25 mouse cellular contexts compared by ENCODE assay signal in genomic region chr6:116260481-116260880, GRCm38 (mm10).
"Had no signal": no experiment of that assay in that cellular context is flagged by ENCODE, and none has a peak within 500 bp of the region (broad histone marks: within the 10 kb centered on the region; RNA-seq: fewer than 3 reads in every experiment).

No protein-coding gene starts in this region.

- DNase-seq: gastrocnemius, adult 2 months; gastrocnemius, postnatal 10 days; gastrocnemius, postnatal 25 days; heart, adult 2 months; heart, postnatal 10 days; heart, postnatal 4 days; kidney, adult 11 months; kidney, adult 2 months; kidney, adult 9 months; kidney, postnatal 14 days; kidney, postnatal 36 days; layer of hippocampus, adult 9-11 months; layer of hippocampus, postnatal 36 days; left cerebral cortex, postnatal 4 days had no signal

- H3K27me3 ChIP-seq: hindbrain, embryonic 13.5 days; hindbrain, embryonic 15.5 days; kidney, embryonic 15.5 days; limb, embryonic 13.5 days; limb, embryonic 15.5 days had no signal

- H3K4me2 ChIP-seq: heart, embryonic 11.5 days; hindbrain, embryonic 13.5 days; hindbrain, embryonic 15.5 days; kidney, embryonic 15.5 days; limb, embryonic 13.5 days; limb, embryonic 15.5 days had no signal

- H3K9me3 ChIP-seq: hindbrain, embryonic 10.5 days; hindbrain, embryonic 13.5 days; hindbrain, embryonic 15.5 days; kidney, embryonic 15.5 days; limb, embryonic 13.5 days; limb, embryonic 15.5 days had no signal

- H3K4me1 ChIP-seq: kidney, embryonic 15.5 days; limb, embryonic 15.5 days had no signal

- H3K4me3 ChIP-seq: gastrocnemius, adult 2 months; heart, adult 2 months; hindbrain, embryonic 10.5 days; hindbrain, embryonic 13.5 days; hindbrain, embryonic 15.5 days; kidney, embryonic 15.5 days; limb, embryonic 13.5 days; limb, embryonic 15.5 days had no signal

- H3K9ac ChIP-seq: hindbrain, embryonic 13.5 days; hindbrain, embryonic 15.5 days; kidney, embryonic 15.5 days; limb, embryonic 13.5 days; limb, embryonic 15.5 days; liver, embryonic 14.5 days had no signal

- ATAC-seq: hindbrain, postnatal 0 days; intestine, embryonic 16.5 days had no signal

- H3K27ac ChIP-seq: gastrocnemius, adult 2 months; heart, adult 2 months; hindbrain, embryonic 10.5 days; hindbrain, embryonic 13.5 days; hindbrain, embryonic 15.5 days; hindbrain, postnatal 0 days; kidney, embryonic 15.5 days; kidney, postnatal 0 days; limb, embryonic 13.5 days; limb, embryonic 15.5 days; liver, embryonic 14.5 days had no signal
